Mouse (Mus musculus) embryonic facial prominence, embryonic 12.5 days (tissue): Measurements from ENCODE around the gene 1700028P14Rik. TPM values are rescaled to one million over a fixed set of nuclear protein-coding genes. Genes with fewer than 3 reads are reported as not detected.

ENCODE experiments used
- ATAC-seq: fragments of 200-750 bp; cut with Nextera tagmentation; 2 replicates; pipeline ENCODE4 v1.8.0; 2017; ENCODE audit not compliant: insufficient number of reproducible peaks, insufficient read depth, low FRiP score, low TSS enrichment
- H3K27ac ChIP-seq: fragments of 300-500 bp; sonication (generic); 2 replicates; pipeline ENCODE4 v1.5.1; 2016; ENCODE audit warnings: mild to moderate bottlenecking
- H3K27me3 ChIP-seq: fragments of 300-500 bp; sonication (generic); 2 replicates; pipeline ENCODE4 v1.6.1; 2016; ENCODE audit warnings: mild to moderate bottlenecking, moderate library complexity
- H3K36me3 ChIP-seq: fragments of 300-500 bp; sonication (generic); 2 replicates; pipeline ENCODE4 v1.6.1; 2016; ENCODE audit warnings: mild to moderate bottlenecking
- H3K4me1 ChIP-seq: fragments of 300-500 bp; sonication (generic); 2 replicates; pipeline ENCODE4 v1.6.1; 2016
- H3K4me2 ChIP-seq: fragments of 300-500 bp; sonication (generic); replicated peaks from 2 replicates; pipeline ENCODE4 v1.6.1; 2016; ENCODE audit warnings: mild to moderate bottlenecking, moderate library complexity
- H3K4me3 ChIP-seq: fragments of 300-500 bp; sonication (generic); 2 replicates; pipeline ENCODE4 v1.5.1; 2016; ENCODE audit warnings: mild to moderate bottlenecking
- H3K9ac ChIP-seq: fragments of 300-500 bp; sonication (generic); 2 replicates; pipeline ENCODE4 v1.6.1; 2016; ENCODE audit warnings: mild to moderate bottlenecking, moderate library complexity
- H3K9me3 ChIP-seq: fragments of 300-500 bp; sonication (generic); 2 replicates; pipeline ENCODE4 v1.6.1; 2016; ENCODE audit warnings: mild to moderate bottlenecking, moderate library complexity
- WGBS: fragments of 180-500 bp; shearing (Covaris S2); methylation state at CpG from one replicate; pipeline ENCODE4 v1.1.7; 2016; 5-methylcytosine and 5-hydroxymethylcytosine counted together
- polyA plus RNA-seq: library from polyadenylated mRNA; unstranded; fragments of >200 nt; fragmentation: Nextera tagmentation; extraction: Ambion mirVana; gene quantifications from 2 replicates; pipeline ENCODE4 v1.2.1, GENCODE M21; 2016

Gene 1700028P14Rik
- polyA plus RNA-seq, 1 experiment from 2014 or later: 0.69 TPM

DNA sequence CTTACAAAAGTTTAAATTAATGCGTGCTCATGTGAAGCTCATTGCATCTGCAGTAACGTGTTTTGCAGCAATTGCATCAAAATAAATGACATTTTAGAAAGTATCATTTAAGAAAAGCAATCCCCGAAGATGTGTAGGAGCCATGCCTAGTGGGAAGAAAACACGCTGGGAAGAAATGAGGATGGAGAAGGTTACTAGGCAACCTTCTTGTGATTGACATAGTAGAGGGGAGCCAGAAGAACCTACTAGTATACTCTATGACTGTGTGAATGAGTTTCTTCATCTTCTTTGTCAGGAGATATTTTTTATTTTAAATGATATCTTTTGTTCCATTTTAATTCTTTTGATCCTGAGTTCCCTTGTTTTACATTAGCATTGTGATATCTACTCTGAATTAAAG, 5.7 kb upstream of the 1700028P14Rik start:
- 85% methylated on average over 4 of the region's 4 CpGs for WGBS
- no peak overlapping the region for H3K4me3 ChIP-seq
- H3K27ac ChIP-seq: no peak overlapping the region
- ATAC-seq: no peak
- no peaks in the 10 kb centered on the region for H3K36me3 ChIP-seq
- no peak overlapping the region for H3K4me2 ChIP-seq
- H3K4me1 ChIP-seq: no peaks in the 10 kb centered on the region
- H3K9ac ChIP-seq: no peak overlapping the region
- H3K27me3 ChIP-seq: no peaks in the 10 kb centered on the region
- no peaks in the 10 kb centered on the region for H3K9me3 ChIP-seq

GRCm38 (mm10) chr19:23657261-23657932, 4.8 kb upstream of the 1700028P14Rik start:
- no peaks in the 10 kb centered on the region for H3K27me3 ChIP-seq
- H3K9me3 ChIP-seq: no peaks in the 10 kb centered on the region
- WGBS: 62% methylated on average over 12 of the region's 12 CpGs
- no peaks in the 10 kb centered on the region; the same call in 1 of the 2 replicates for H3K4me1 ChIP-seq
- no peak for ATAC-seq
- H3K27ac ChIP-seq: no peak overlapping the region
- H3K36me3 ChIP-seq: no peaks in the 10 kb centered on the region
- H3K4me3 ChIP-seq: no peak overlapping the region
- H3K9ac ChIP-seq: no peak overlapping the region
- no peak overlapping the region for H3K4me2 ChIP-seq

GRCm38 (mm10) chr19:23653154-23653553, 542 bp upstream of the 1700028P14Rik start:
- H3K36me3 ChIP-seq: no peaks in the 10 kb centered on the region
- H3K27ac ChIP-seq: no peak overlapping the region
- ATAC-seq: no peak
- H3K4me1 ChIP-seq: no peaks in the 10 kb centered on the region; the same call in 1 of the 2 replicates
- no peaks in the 10 kb centered on the region for H3K9me3 ChIP-seq
- H3K4me2 ChIP-seq: 0 out of 2 replicates have a peak overlapping the region, but pooled peaks have one; percentile 46
- 90% methylated on average over 5 of the region's 5 CpGs for WGBS
- no peak overlapping the region for H3K4me3 ChIP-seq
- H3K9ac ChIP-seq: no peak overlapping the region
- no peaks in the 10 kb centered on the region; the same call in 1 of the 2 replicates for H3K27me3 ChIP-seq

DNA sequence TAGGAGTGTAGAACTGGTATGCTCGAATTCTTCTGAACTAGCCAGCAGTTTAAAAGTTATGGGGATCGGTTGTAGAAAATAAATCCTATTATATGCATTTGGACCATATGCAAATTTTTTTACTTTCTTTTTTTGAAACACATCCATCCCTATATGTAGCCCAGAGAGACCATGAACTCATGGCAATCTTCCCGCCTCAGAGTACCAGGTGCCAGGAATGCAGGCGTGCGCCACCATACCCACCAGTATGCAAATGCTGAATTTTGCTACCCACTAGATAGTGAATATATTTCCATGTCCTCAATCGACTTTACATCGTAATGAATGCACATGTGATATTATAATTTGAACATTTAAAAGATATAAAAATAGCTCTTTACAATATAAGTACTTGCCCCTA, 5.3 kb downstream of the 1700028P14Rik start:
- no peaks in the 10 kb centered on the region for H3K4me1 ChIP-seq
- no peaks in the 10 kb centered on the region; the same call in 1 of the 2 replicates for H3K27me3 ChIP-seq
- H3K9ac ChIP-seq: no peak overlapping the region
- H3K27ac ChIP-seq: no peak overlapping the region
- no peak overlapping the region for H3K4me3 ChIP-seq
- H3K9me3 ChIP-seq: no peaks in the 10 kb centered on the region
- no peak overlapping the region for H3K4me2 ChIP-seq
- H3K36me3 ChIP-seq: no peaks in the 10 kb centered on the region
- no peak for ATAC-seq
- WGBS: 92% methylated on average over 7 of the region's 7 CpGs

- Histone ChIP-seq H3K27me3 (no peaks in the 10 kb centered on the region), H3K9ac (no peak overlapping the region), H3K9me3 (no peaks in the 10 kb centered on the region), H3K4me3 (no peak overlapping the region), H3K27ac (no peak overlapping the region), H3K36me3 (no peaks in the 10 kb centered on the region), H3K4me2 (no peak overlapping the region), H3K4me1 (no peaks in the 10 kb centered on the region)
- no peak for ATAC-seq
- WGBS: 74% methylated on average over 7 of the region's 7 CpGs
These were observed 7.3 kb downstream of the 1700028P14Rik start for GRCm38 (mm10) chr19:23645347-23645746.

DNA sequence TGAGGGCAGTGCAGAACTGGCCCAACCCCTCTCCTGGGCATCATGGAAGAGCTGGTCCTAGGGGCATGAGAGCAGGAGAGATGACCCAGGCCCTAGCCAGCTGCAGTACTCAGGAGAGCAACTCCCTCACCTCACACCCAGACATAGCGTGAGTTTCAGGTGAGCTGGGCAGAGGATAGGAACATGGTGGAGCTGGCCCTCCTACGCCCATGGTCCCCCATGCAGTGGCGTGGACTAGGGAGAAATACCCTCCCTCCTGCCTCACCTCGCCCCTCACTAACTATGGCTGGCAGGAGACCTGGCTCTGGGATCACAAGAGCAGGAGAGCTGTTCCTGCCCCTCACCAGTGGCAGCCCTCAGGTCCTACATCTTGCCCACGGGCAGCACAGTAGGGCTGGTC, 8.8 kb downstream of the 1700028P14Rik start:
- no peaks in the 10 kb centered on the region for H3K36me3 ChIP-seq
- WGBS: 87% methylated on average over 5 of the region's 5 CpGs
- H3K27ac ChIP-seq: no peak overlapping the region
- H3K4me2 ChIP-seq: no peak overlapping the region
- no peaks in the 10 kb centered on the region for H3K4me1 ChIP-seq
- H3K9ac ChIP-seq: no peak overlapping the region
- H3K4me3 ChIP-seq: no peak overlapping the region
- no peaks in the 10 kb centered on the region for H3K9me3 ChIP-seq
- H3K27me3 ChIP-seq: no peaks in the 10 kb centered on the region
- 0 out of 2 replicates have a peak, but pooled peaks have one; percentile 52 for ATAC-seq

GRCm38 (mm10) chr19:23636786-23637185, 15.8 kb downstream of the 1700028P14Rik start:
- 58% methylated on average over 5 of the region's 5 CpGs for WGBS
- no peak for ATAC-seq

GRCm38 (mm10) chr19:23631611-23632492, 20.8 kb downstream of the 1700028P14Rik start:
- Histone ChIP-seq H3K4me3 (no peak overlapping the region), H3K4me2 (no peak overlapping the region), H3K27me3 (no peaks in the 10 kb centered on the region), H3K9ac (no peak overlapping the region), H3K36me3 (no peaks in the 10 kb centered on the region), H3K27ac (no peak overlapping the region), H3K4me1 (no peaks in the 10 kb centered on the region), H3K9me3 (no peaks in the 10 kb centered on the region)
- no peak for ATAC-seq
- 71% methylated on average over 11 of the region's 11 CpGs for whole genome bisulfite sequencing

More at GRCm38 (mm10) chr19:23636786-23637185, 15.8 kb downstream of the 1700028P14Rik start:
- Histone ChIP-seq H3K4me2 (no peak overlapping the region), H3K4me1 (no peaks in the 10 kb centered on the region), H3K36me3 (no peaks in the 10 kb centered on the region), H3K27me3 (no peaks in the 10 kb centered on the region), H3K27ac (no peak overlapping the region), H3K4me3 (no peak overlapping the region), H3K9ac (no peak overlapping the region), H3K9me3 (no peaks in the 10 kb centered on the region)

DNA sequence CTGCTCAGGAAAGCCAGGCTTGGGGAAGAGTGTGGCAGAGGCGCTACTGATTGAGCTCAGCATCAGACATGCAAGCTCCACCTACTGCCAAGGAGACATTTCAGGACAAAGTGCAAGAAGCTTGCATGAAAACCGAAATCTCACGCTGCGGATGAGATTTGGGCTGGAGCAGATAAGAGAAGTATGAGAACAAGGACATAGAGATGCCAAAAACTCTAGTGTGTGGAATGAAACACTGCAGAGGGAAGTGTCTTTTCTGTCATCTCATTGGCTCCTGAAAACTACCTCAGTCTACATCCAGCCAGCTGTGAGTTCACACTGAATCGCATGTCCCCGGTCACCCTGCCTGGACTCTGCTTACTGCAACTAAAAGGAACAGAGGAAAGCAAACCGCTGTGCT, 38.3 kb downstream of the 1700028P14Rik start:
- no peak for ATAC-seq
- H3K4me1 ChIP-seq: no peaks in the 10 kb centered on the region
- WGBS: 91% methylated on average over 7 of the region's 7 CpGs

GRCm38 (mm10) chr19:23609724-23610123, 42.9 kb downstream of the 1700028P14Rik start:
- Histone ChIP-seq H3K4me3 (no peak overlapping the region), H3K27me3 (no peaks in the 10 kb centered on the region), H3K27ac (no peak overlapping the region), H3K36me3 (no peaks in the 10 kb centered on the region), H3K4me1 (no peaks in the 10 kb centered on the region), H3K9ac (no peak overlapping the region), H3K4me2 (no peak overlapping the region), H3K9me3 (no peaks in the 10 kb centered on the region)
- 73% methylated on average over 4 of the region's 4 CpGs for WGBS
- no peak for ATAC-seq

More for the DNA sequence above, 38.3 kb downstream of the 1700028P14Rik start:
- no peak overlapping the region for H3K9ac ChIP-seq
- H3K4me3 ChIP-seq: no peak overlapping the region
- no peaks in the 10 kb centered on the region for H3K9me3 ChIP-seq
- no peaks in the 10 kb centered on the region for H3K36me3 ChIP-seq
- no peak overlapping the region for H3K27ac ChIP-seq
- no peaks in the 10 kb centered on the region for H3K27me3 ChIP-seq
- H3K4me2 ChIP-seq: no peak overlapping the region

DNA sequence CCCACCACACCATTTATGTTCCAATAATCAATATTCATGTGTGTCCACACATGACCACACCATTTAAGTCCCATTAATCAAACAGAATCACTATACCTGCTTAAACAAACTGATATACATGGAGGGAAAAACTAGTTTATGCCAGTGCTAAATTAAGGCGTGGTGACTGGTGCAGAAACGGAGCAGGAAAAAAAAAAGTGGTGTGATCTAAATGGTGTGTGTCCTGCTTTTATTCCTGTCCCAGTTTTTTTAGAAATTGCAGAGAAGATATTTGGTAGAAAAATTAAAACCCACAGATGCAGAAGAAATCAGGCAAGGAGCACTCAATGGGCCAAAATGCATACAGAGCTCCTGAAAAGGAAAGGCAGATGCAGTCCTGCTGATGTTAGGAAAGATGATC, 44.7 kb downstream of the 1700028P14Rik start:
- Histone ChIP-seq H3K4me3 (no peak overlapping the region), H3K27ac (no peak overlapping the region), H3K4me1 (no peaks in the 10 kb centered on the region), H3K9me3 (no peaks in the 10 kb centered on the region), H3K27me3 (no peaks in the 10 kb centered on the region), H3K36me3 (no peaks in the 10 kb centered on the region), H3K4me2 (no peak overlapping the region), H3K9ac (no peak overlapping the region)
- no peak for ATAC-seq
- 94% methylated on average over 2 of the region's 2 CpGs for WGBS

DNA sequence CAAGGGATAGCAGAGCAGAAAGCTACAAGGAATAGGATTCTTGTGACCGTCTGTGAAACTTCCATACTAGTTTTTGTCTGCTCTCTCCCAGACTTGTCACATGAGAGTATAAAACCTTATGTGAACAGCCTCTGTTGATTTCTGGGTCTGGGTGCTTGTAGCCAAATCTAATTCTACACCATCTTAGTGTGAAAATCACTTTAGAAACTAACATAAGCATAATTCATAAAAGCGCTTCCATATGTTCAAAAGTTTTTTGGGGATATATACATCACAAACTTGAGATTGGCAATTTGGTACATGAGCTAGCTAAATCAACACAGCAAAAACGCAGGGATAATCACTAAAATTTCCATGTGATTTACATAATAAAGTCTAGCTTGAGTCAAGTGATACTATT, 57.7 kb downstream of the 1700028P14Rik start:
- no peaks in the 10 kb centered on the region for H3K9me3 ChIP-seq
- H3K4me3 ChIP-seq: no peak overlapping the region
- no peaks in the 10 kb centered on the region for H3K36me3 ChIP-seq
- no peaks in the 10 kb centered on the region for H3K27me3 ChIP-seq
- no peaks in the 10 kb centered on the region for H3K4me1 ChIP-seq
- H3K9ac ChIP-seq: no peak overlapping the region
- ATAC-seq: no peak
- 78% methylated on average over 3 of the region's 3 CpGs for WGBS
- no peak overlapping the region for H3K27ac ChIP-seq
- no peak overlapping the region for H3K4me2 ChIP-seq
